Mouse (Mus musculus): ENCODE data around the gene Birc6. TPM values are rescaled to one million over a fixed set of nuclear protein-coding genes. Genes with fewer than 3 reads are reported as not detected.

The Birc6 gene
- polyA plus RNA-seq, 1 experiment from 2014 or later: 63.7 TPM

- Histone ChIP-seq H3K4me1 (replicated peaks; ENCODE audit: control insufficient read depth, insufficient read depth, low read length) (no peaks in the 10 kb centered on the region), H3K9ac (ENCODE audit: low read depth, low read length) (no peak overlapping the region), H3K27ac (ENCODE audit: low read depth, low read length) (no peak overlapping the region), H3K36me3 (ENCODE audit: control insufficient read depth, insufficient read depth) (peaks cover 32% of the 10 kb centered on the region), H3K27me3 (replicated peaks; ENCODE audit: control insufficient read depth, insufficient read depth, low read length) (no peaks in the 10 kb centered on the region), H3K4me2 (replicated peaks; ENCODE audit: low read depth) (no peak overlapping the region), H3K9me3 (ENCODE audit: control insufficient read depth) (no peaks in the 10 kb centered on the region), H3K4me3 (ENCODE audit: low read depth, low read length) (no peak overlapping the region)
- no peak for TF ChIP-seq CTCF (IDR thresholded peaks at IDR 0.05; ENCODE audit: low read depth)
- ATAC-seq: no peak
- WGBS: 87% methylated on average over 7 of the region's 7 CpGs
Observed at GRCm38 (mm10) chr17:74579586-74579985, 51.5 kb downstream of the Birc6 start.

DNA sequence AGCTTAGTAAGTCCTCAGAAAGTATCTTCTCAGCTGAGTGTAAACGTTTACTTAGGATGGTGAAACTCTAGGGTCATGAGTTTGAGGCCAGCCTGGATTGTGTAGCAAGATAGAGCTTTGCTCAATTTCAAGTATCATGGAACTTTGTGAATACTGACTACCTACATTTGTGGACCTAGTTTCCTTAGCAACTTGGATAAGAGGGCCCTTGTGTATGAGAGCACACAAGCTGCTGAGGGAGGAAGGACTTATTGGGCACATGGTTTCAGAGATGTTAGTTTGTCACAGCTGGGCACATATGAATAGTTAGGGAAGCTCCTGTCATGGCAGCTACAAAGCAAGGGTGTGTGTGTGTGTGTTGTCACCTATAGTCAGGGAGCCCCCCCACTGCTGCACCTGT lies 52.6 kb downstream of the Birc6 start:
- no peak overlapping the region for H3K27ac ChIP-seq (ENCODE audit: low read depth, low read length)
- H3K9me3 ChIP-seq (ENCODE audit: control insufficient read depth): no peaks in the 10 kb centered on the region
- no peaks in the 10 kb centered on the region for H3K4me1 ChIP-seq (replicated peaks; ENCODE audit: control insufficient read depth, insufficient read depth, low read length)
- TF ChIP-seq CTCF (IDR thresholded peaks at IDR 0.05; ENCODE audit: low read depth): no peak
- H3K4me3 ChIP-seq (ENCODE audit: low read depth, low read length): no peak overlapping the region
- 58% methylated on average over 1 of the region's 1 CpGs for WGBS
- H3K36me3 ChIP-seq (ENCODE audit: control insufficient read depth, insufficient read depth): peaks cover 29% of the 10 kb centered on the region
- no peak overlapping the region for H3K9ac ChIP-seq (ENCODE audit: low read depth, low read length)
- H3K4me2 ChIP-seq (replicated peaks; ENCODE audit: low read depth): no peak overlapping the region
- H3K27me3 ChIP-seq (replicated peaks; ENCODE audit: control insufficient read depth, insufficient read depth, low read length): no peaks in the 10 kb centered on the region
- ATAC-seq: no peak

DNA sequence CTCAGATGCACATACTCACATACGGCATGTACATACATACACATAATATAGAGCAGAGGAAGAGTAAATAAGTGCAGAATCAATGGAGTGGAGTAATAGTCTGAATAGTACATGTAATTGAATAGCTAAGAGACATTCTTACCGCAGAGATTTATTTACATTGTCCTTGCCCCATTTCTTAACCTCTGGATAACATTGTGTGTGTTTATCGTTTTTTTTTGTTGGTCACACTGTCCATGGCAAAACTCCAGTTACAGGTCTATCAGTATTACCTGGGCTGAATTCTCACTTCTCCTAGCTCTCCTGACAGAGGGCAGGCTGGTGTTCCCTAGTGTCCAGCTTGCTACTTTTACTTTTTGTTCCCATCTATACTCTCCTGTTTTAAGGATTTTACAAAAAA lies 58.7 kb downstream of the Birc6 start:
- Histone ChIP-seq H3K4me2 (replicated peaks; ENCODE audit: low read depth) (no peak overlapping the region), H3K27ac (ENCODE audit: low read depth, low read length) (no peak overlapping the region), H3K27me3 (replicated peaks; ENCODE audit: control insufficient read depth, insufficient read depth, low read length) (no peaks in the 10 kb centered on the region), H3K36me3 (ENCODE audit: control insufficient read depth, insufficient read depth) (peaks cover 15% of the 10 kb centered on the region; the same call in 1 of the 2 replicates), H3K4me1 (replicated peaks; ENCODE audit: control insufficient read depth, insufficient read depth, low read length) (no peaks in the 10 kb centered on the region), H3K9me3 (ENCODE audit: control insufficient read depth) (no peaks in the 10 kb centered on the region), H3K9ac (ENCODE audit: low read depth, low read length) (no peak overlapping the region), H3K4me3 (ENCODE audit: low read depth, low read length) (no peak overlapping the region)
- ATAC-seq: no peak
- no peak for TF ChIP-seq CTCF (IDR thresholded peaks at IDR 0.05; ENCODE audit: low read depth)
- WGBS: 87% methylated on average over 3 of the region's 3 CpGs

- Histone ChIP-seq H3K27me3 (replicated peaks; ENCODE audit: control insufficient read depth, insufficient read depth, low read length) (no peaks in the 10 kb centered on the region), H3K9me3 (ENCODE audit: control insufficient read depth) (no peaks in the 10 kb centered on the region), H3K4me1 (replicated peaks; ENCODE audit: control insufficient read depth, insufficient read depth, low read length) (no peaks in the 10 kb centered on the region), H3K9ac (ENCODE audit: low read depth, low read length) (no peak overlapping the region), H3K4me3 (ENCODE audit: low read depth, low read length) (no peak overlapping the region), H3K27ac (ENCODE audit: low read depth, low read length) (0 out of 2 replicates have a peak overlapping the region, but pooled peaks have one; percentile 17), H3K4me2 (replicated peaks; ENCODE audit: low read depth) (no peak overlapping the region), H3K36me3 (ENCODE audit: control insufficient read depth, insufficient read depth) (peaks cover 38% of the 10 kb centered on the region)
- peak; percentile 85 for ATAC-seq
- TF ChIP-seq CTCF (IDR thresholded peaks at IDR 0.05; ENCODE audit: low read depth): no peak; the same call in 1 of the 2 replicates
- 44% methylated on average over 9 of the region's 9 CpGs for WGBS
Observed at GRCm38 (mm10) chr17:74598908-74599307, 70.8 kb downstream of the Birc6 start.

- no peak overlapping the region for H3K4me2 ChIP-seq (replicated peaks; ENCODE audit: low read depth)
- ATAC-seq: no peak
- no peaks in the 10 kb centered on the region for H3K9me3 ChIP-seq (ENCODE audit: control insufficient read depth)
- TF ChIP-seq CTCF (IDR thresholded peaks at IDR 0.05; ENCODE audit: low read depth): no peak; the same call in 1 of the 2 replicates
- no peaks in the 10 kb centered on the region for H3K27me3 ChIP-seq (replicated peaks; ENCODE audit: control insufficient read depth, insufficient read depth, low read length)
- H3K9ac ChIP-seq (ENCODE audit: low read depth, low read length): no peak overlapping the region
- H3K27ac ChIP-seq (ENCODE audit: low read depth, low read length): no peak overlapping the region
- H3K36me3 ChIP-seq (ENCODE audit: control insufficient read depth, insufficient read depth): peaks cover 41% of the 10 kb centered on the region
- H3K4me3 ChIP-seq (ENCODE audit: low read depth, low read length): no peak overlapping the region
- no peaks in the 10 kb centered on the region for H3K4me1 ChIP-seq (replicated peaks; ENCODE audit: control insufficient read depth, insufficient read depth, low read length)
- 72% methylated on average over 2 of the region's 2 CpGs for WGBS
Observed at GRCm38 (mm10) chr17:74599396-74599795, 71.3 kb downstream of the Birc6 start.

GRCm38 (mm10) chr17:74601201-74601600 lies 73.1 kb downstream of the Birc6 start:
- H3K27ac ChIP-seq (ENCODE audit: low read depth, low read length): no peak overlapping the region
- no peak for TF ChIP-seq CTCF (IDR thresholded peaks at IDR 0.05; ENCODE audit: low read depth)
- H3K27me3 ChIP-seq (replicated peaks; ENCODE audit: control insufficient read depth, insufficient read depth, low read length): no peaks in the 10 kb centered on the region
- 84% methylated on average over 1 of the region's 1 CpGs for WGBS
- no peaks in the 10 kb centered on the region for H3K9me3 ChIP-seq (ENCODE audit: control insufficient read depth)
- H3K9ac ChIP-seq (ENCODE audit: low read depth, low read length): no peak overlapping the region
- H3K4me1 ChIP-seq (replicated peaks; ENCODE audit: control insufficient read depth, insufficient read depth, low read length): no peaks in the 10 kb centered on the region
- no peak for ATAC-seq
- H3K4me2 ChIP-seq (replicated peaks; ENCODE audit: low read depth): no peak overlapping the region
- H3K4me3 ChIP-seq (ENCODE audit: low read depth, low read length): no peak overlapping the region
- peaks cover 40% of the 10 kb centered on the region for H3K36me3 ChIP-seq (ENCODE audit: control insufficient read depth, insufficient read depth)

- 54% methylated on average over 3 of the region's 3 CpGs for WGBS
- no peaks in the 10 kb centered on the region for H3K4me1 ChIP-seq (replicated peaks; ENCODE audit: control insufficient read depth, insufficient read depth, low read length)
- H3K27ac ChIP-seq (ENCODE audit: low read depth, low read length): no peak overlapping the region
- no peak overlapping the region for H3K9ac ChIP-seq (ENCODE audit: low read depth, low read length)
- no peaks in the 10 kb centered on the region for H3K27me3 ChIP-seq (replicated peaks; ENCODE audit: control insufficient read depth, insufficient read depth, low read length)
- H3K4me3 ChIP-seq (ENCODE audit: low read depth, low read length): no peak overlapping the region
- H3K36me3 ChIP-seq (ENCODE audit: control insufficient read depth, insufficient read depth): peaks cover 50% of the 10 kb centered on the region
- TF ChIP-seq CTCF (IDR thresholded peaks at IDR 0.05; ENCODE audit: low read depth): no peak
- ATAC-seq: peak; percentile 45; the same call in 1 of the 2 replicates
- H3K4me2 ChIP-seq (replicated peaks; ENCODE audit: low read depth): no peak overlapping the region
- no peaks in the 10 kb centered on the region for H3K9me3 ChIP-seq (ENCODE audit: control insufficient read depth)
Observed at GRCm38 (mm10) chr17:74630798-74631197, 102.7 kb downstream of the Birc6 start.

All from intestine, postnatal 0 days (tissue).